Mouse (Mus musculus): ENCODE measurements around the gene Sh3pxd2a. TPM values are rescaled to one million over a fixed set of nuclear protein-coding genes. Genes with fewer than 3 reads are reported as not detected.
A peak's percentile ranks its signal among the peaks of the same experiment; 100 is the strongest.
"Not testable (repeated sequence)": the region's sequence is repeated elsewhere in the genome, so short reads cannot be mapped to it uniquely, and the experiment has no call there.

Gene Sh3pxd2a
- total RNA-seq, 2 experiments from 2014 or later, result 47.7 to 59.2 TPM

DNA sequence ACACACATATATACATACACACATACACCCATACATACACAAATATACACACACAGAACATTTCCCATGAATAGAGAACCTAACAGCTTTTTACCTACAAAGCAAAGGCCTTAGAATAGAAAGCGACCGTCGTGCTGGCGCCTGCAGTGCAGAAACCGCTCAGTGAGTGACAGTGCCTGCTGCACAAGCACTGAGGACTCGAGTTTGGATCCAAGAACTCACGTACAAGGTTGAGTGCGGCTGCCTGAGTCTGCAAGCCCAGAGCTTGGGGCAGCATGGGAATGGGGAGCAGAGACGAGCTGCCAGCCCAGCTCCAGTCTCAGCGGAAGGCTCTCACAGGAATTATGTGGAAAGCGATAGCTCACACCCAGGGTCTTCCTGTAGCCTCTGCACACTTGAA lies 43.7 kb downstream of the Sh3pxd2a start:
- intact Hi-C loops (cut with DNase I), result no loop called here
- DNase-seq, result no peak

DNA sequence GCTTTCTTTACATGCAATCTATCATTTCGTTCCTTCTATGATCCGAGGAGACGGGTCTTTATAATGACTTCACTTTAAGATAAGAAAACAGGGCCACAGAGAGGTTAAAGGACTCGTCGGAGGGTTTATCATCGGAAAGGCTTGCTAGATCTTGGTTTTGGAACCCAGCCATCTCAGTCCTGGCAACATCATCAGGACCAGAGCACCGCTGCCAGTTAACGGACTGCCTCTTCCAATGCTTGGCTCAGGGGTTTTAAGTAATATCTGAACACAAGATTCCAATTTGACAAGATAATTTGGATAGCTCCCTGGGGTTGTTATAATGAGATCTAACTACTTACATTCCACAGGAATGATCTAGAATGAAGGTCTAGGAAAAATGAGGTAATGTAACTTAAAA lies 45.0 kb downstream of the Sh3pxd2a start:
- intact Hi-C loops (cut with DNase I), result no loop called here
- no peak for DNase-seq

GRCm38 (mm10) chr19:47416161-47416560 lies 48.0 kb downstream of the Sh3pxd2a start:
- intact Hi-C loops (cut with DNase I), result no loop called here
- no peak for DNase-seq

DNA sequence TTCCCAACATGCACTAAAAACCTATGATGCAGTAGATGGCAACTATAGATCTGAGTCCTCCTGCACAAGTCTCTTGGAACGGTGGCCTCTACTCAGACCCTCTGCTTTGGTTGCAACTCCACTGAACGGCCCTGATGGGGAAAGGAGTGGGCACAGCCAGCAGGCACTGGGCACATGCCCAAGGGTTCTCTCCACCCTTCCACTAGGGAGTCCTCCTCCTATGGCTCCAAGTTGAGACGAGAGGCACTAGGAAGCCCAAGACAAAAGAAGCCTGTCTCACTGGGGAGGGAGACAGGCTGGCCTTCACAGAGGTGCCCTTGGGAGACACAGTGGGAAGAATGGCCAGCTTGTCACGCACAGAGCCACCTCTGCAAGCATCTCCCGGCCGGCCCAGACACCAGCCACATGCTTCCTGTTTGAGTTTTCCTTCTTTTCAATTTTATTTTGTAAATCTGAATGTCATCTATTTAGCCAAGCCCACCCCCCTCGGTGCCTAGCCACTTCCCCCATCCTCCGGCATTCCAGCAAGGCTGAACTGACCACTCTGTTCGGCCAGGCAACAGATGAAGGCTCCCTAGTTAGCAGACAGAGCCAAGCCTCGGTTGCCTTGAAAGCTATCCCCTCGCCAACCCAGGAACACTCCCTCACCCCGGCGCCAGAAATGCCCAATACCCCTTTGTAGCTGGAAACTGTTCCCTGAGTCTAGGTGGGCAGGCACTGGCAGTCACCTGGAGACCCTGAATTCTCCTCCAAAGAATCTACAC lies 49.9 kb downstream of the Sh3pxd2a start:
- intact Hi-C loops (cut with DNase I), result no loop called here
- DNase-seq, result peak in 1 of 2 experiments; percentile 13

DNA sequence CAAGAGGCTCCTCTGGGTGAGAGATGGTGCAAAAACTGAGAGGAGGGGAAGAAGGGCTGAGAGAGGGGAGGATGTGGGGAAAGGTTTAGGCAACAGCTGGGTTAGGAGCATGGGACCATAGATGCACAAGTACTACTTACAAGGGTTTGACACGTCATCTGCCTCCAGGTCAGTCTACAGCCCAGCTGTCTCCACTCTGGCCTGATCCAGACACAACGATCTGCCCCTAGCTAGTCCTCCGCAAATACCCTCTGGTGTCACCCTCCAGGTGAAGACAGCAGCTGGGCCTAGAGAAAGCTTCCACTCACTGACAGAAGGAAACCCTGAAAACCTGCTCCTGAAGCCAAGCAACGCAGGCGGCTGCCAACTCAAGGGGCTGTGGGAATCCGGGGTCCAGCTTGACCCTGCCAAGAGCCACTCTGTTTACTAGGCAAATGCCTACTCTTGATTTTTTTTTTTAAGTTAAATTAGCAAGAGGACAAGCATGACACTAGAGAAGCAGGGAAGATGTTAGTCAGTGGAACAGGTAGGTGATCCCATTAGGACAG lies 50.7 kb downstream of the Sh3pxd2a start:
- intact Hi-C loops (cut with DNase I), result no loop called here
- no peak for DNase-seq

DNA sequence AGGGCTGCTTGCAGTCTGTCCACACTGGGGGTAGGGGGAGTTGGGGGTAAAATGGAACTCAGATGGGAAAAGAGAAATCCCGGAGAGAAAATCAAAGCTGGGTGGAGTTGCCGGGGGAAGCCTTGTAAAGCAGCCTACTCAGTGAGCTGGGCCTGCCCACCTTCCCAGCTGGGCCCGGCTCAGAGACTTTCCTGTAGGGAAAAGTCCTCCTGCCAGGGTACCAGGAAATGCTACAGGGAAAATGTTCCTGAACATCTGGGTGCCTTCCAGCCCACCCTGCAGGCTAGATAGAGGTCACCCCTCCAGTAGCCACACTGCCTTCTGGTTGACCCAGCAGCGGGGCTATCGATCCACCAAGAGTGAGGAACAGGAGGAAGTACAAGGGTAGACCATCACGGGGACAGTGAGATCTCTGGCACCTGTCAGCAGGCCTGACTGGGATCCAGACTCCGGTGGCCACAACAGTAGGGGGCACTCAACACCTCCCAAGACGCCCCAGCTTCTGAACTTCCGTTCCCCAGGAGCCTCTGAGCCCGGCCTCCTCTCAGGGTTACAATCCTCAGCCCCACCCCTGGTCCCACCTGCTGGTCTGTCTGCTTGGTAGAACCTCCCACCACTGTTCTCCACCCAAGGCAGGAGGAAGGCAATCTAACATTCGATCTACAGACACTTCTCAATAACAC lies 51.5 kb downstream of the Sh3pxd2a start:
- no peak for DNase-seq
- intact Hi-C loops (cut with DNase I), result no loop called here

DNA sequence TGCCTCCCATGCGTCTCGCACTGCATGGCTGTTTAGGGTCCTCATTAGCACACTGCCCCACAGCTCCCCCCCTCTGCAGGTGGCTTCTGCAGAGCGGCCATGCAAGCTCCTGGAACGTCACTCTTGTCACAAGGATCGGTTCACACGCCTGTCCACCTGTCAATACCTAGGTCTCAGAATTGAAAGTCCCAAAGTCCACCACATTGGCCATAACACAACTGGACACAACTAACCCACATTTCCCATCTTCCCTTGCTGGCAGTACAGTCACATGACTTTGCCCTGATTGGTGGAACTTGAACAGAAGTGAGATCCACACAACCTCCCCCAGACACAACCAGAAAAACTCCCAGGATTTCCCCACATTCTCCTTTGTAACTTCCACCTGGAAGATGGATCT lies 53.9 kb downstream of the Sh3pxd2a start:
- intact Hi-C loops (cut with DNase I), result no loop called here
- no peak for DNase-seq

DNA sequence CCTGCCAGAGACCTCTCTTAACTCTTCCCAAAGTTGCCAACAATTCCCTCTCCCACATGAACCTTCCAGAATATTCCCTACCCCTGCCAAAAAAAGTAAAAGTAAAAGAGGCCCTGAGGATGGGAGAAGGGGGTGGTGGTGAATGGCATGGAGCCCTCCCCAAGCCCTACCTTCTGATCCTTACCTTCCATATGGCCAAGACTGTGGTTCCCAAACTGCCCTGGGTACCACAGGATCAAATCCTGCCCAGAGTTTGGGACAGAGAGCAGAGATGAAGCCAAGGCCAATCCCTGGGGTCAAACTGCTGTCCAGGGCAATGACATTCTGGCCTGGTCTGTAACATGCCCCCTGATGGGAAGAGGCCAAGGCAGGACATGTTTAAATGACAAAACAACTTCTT lies 55.1 kb downstream of the Sh3pxd2a start:
- no peak for DNase-seq
- intact Hi-C loops (cut with DNase I), result no loop called here

DNA sequence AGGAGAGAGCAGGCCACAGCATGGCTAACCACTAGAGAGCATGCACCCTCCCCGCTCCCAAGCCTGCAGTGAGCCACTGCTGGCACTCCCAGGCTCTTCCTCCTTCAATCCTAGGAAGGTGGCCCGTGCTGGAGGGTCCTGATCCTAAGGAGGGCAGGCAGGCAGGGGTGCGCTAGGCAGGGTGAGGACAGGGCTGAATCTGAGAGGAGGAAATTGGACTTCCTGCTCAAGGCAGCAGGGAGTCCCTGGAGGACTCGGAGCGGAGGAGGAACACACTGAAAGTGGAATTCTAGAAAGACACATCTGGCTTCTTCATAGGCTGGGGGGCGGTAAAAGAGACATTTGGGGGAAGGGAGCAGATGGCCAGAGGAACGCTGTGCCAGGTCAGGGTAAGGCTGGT lies 55.5 kb downstream of the Sh3pxd2a start:
- peak in 1 of 2 experiments; percentile 50 for DNase-seq
- intact Hi-C loops (cut with DNase I), result no loop called here

GRCm38 (mm10) chr19:47407332-47407731 lies 56.9 kb downstream of the Sh3pxd2a start:
- intact Hi-C loops (cut with DNase I), result no loop called here
- no peak for DNase-seq

- intact Hi-C loops (cut with DNase I), result no loop called here
- no peak for DNase-seq
Observed at GRCm38 (mm10) chr19:47406524-47406923, 57.7 kb downstream of the Sh3pxd2a start.

GRCm38 (mm10) chr19:47405548-47405947 lies 58.7 kb downstream of the Sh3pxd2a start:
- intact Hi-C loops (cut with DNase I), result no loop called here
- no peak for DNase-seq

DNA sequence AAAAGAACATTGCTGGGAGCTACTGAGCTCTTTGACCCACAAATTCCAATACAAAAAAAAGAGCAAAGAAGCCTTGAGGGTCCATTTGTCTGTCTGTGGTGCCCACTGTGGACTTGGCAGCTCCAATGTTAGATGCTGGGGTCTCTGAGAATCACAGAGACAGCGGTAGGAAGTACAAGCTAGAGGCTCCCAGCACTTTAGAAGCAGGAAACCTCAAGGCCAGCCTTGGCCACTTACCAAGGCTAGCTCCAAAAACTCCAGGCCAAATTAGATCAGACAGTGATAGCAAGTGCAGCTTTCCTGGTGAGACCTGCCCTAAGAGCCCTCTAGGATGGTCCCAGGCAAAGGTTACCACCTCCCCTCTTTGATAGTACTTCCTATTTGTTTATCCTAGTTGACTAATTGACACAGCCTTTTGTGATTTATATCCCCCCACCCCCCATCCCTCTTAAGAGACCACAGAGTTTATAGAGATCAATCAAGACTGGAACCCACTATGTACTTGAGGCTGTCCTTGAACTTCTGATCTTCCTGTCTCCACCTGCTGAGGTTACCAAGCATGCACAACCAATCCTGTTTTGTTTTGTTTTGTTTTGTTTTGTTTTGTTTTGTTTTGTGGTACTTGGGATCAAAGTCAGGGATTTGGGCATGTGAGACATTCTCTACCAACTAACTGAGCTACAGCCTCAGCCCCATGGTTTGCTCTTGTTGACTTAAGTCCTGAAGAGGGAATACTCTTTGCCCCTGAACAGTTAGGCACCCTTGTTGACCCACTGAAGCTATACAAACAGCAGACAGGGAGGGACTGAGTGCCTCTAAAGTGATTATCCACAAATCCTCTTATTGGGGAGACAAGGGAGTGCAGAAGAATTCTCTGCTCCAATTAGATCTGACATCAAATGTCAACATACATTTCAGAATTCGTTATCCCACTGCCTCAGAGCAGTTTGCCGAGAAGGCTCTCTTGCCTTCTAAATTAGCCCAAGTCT lies 60.5 kb downstream of the Sh3pxd2a start:
- intact Hi-C loops (cut with DNase I), result no loop called here
- no peak for DNase-seq

DNA sequence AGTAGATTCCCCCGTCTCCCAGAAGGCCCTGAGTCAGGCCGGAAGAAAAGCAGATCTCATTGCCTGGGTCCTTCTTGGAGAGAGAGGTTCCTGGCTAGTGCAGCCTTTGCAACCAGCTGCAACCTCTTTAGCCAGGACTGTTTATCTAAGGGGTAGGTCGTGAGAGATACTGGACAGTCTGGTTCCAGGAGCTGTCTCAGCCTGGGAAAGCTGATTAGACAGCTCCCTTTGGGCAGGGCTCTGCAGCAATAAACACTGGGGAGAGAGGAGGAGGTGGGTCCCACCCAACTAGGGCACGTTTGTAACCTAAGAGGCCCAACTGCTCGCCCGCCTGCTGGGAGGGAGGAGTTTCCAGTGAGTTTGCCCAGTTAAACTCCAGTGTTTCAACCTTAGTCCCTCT lies 61.2 kb downstream of the Sh3pxd2a start:
- DNase-seq, result peak; percentile 55 to 68
- intact Hi-C loops (cut with DNase I), result no loop called here

DNA sequence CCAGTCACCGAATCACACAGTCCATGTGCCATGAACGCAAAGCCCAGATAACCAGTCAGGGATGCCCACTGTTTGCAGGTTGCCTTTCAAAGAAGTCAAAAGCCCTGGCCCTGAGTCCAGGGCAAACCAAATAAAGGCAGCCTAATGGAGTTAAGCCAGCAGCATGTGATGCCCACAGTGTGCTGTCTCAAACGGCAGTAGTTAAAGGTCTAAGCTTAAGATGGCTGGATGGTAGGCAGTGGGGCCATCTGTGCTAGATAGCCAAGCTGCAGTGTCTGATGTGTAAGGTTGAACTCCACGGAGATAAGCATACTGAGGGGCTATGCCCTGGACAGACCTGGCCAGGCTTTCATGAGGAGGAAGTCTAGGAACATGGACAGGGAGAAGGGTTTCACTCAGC lies 61.7 kb downstream of the Sh3pxd2a start:
- no peak for DNase-seq
- intact Hi-C loops (cut with DNase I), result no loop called here

DNA sequence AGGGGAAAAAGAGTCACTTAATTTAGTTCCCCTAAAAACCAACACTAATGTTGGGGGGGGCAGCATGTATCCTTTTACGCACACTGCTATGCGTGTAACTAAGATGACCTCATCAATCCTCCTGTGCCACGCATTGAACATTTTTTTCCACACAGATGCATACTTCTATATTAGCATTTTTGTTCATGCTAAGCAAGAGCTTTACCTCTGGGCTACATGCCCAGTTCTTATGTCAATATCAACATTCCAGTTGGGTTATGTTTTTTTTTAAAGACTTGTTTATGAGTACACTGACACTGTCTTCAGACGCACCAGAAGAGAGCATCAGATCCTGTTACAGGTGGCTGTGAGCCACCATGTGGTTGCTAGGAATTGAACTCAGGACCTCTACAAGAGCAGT lies 64.5 kb downstream of the Sh3pxd2a start:
- DNase-seq, result no peak
- intact Hi-C loops (cut with DNase I), result no loop called here

DNA sequence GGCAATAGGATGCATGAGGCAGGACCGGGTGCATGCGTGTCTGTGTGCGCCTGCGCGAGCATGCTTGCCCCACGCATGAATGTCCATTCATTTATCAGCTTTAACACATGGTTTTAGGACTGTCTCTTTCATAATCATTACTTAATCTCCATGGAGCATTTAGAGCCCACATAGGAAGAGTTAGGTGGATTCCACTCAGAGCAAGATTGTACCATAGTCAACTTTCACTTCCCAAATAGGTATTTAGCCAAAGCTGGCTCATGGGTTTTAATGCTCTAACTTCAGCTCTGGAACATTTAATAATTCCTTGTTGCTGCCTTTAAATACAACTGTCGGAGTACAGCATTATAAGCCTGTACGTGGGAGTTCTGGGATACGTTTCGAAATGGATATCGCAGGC lies 65.2 kb downstream of the Sh3pxd2a start:
- intact Hi-C loops (cut with DNase I), result no loop called here
- DNase-seq, result no peak

- DNase-seq, result peak in 1 of 2 experiments; percentile 22
- intact Hi-C loops (cut with DNase I), result no loop called here
Observed at GRCm38 (mm10) chr19:47397882-47398671, 66.1 kb downstream of the Sh3pxd2a start.

DNA sequence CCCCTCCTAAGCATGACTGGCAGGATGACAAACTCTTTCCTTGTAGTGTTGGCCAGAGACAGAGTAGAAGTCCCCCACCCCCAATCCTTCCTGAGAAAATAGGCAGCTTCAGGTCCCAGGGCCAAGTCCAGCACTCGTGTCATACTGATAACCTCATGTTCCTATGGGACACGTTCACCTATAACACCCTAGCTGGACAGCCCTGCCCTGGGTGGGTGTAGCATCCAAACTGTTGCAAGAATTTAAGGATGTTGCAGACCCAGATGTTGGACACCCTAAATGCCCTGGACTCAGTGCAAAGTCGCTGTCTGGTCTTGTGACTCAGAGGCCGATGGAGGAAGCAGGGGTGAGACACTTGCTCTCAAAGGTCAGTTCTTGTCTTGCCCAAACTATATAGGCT lies 68.9 kb downstream of the Sh3pxd2a start:
- intact Hi-C loops (cut with DNase I), result no loop called here

DNA sequence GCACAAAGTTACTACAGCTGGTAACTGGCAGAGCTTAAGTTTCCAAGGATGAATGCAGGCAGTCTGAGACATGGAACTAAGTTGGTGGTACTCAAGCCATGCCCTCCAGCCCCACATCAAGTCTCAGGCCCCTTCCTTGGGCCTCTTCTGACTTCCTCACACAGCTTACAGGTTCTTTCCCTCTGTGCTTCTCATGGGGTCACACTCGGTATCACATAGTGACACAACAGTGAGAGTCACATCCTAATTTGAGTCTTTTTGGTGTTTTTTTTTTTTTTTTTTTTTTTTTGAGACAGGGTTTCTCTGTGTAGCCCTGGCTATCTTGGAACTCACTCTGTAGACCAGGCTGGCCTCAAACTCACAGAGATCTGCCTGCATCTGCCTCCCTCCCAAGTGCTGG lies 69.4 kb downstream of the Sh3pxd2a start:
- intact Hi-C loops (cut with DNase I); DNase-seq: not testable (repeated sequence)

More for the DNA sequence above, 68.9 kb downstream of the Sh3pxd2a start:
- no peak for DNase-seq

Data from heart, postnatal 36 days (tissue).